Mouse (Mus musculus): ENCODE measurements around the gene Igdcc3.

The Igdcc3 gene

GRCm38 (mm10) chr9:65140936-65141305 is at the start of gene Igdcc3:
Gene Igdcc3 (plus strand): TSS chr9:65141189.
- no peak for DNase-seq (ENCODE audit: low read depth, low spot score)

GRCm38 (mm10) chr9:65094237-65094636 is 46.8 kb upstream of the Igdcc3 start:
- DNase-seq (ENCODE audit: low read depth, low spot score): no peak

GRCm38 (mm10) chr9:65100991-65101685 is 39.9 kb upstream of the Igdcc3 start, which contains the start of gene Igdcc4:
Gene Igdcc4 (plus strand): TSS chr9:65101486.
- no peak for DNase-seq (ENCODE audit: low read depth, low spot score)

- no peak for DNase-seq (ENCODE audit: low read depth, low spot score)
Observed at GRCm38 (mm10) chr9:65101686-65102376, 39.2 kb upstream of the Igdcc3 start.

GRCm38 (mm10) chr9:65102377-65103172 is 38.4 kb upstream of the Igdcc3 start:
- no peak for DNase-seq (ENCODE audit: low read depth, low spot score)

GRCm38 (mm10) chr9:65103173-65103752 is 37.7 kb upstream of the Igdcc3 start:
- DNase-seq (ENCODE audit: low read depth, low spot score): no peak

GRCm38 (mm10) chr9:65106821-65107220 is 34.2 kb upstream of the Igdcc3 start:
- DNase-seq (ENCODE audit: low read depth, low spot score): no peak

- DNase-seq (ENCODE audit: low read depth, low spot score): no peak
Observed at GRCm38 (mm10) chr9:65107893-65108292, 33.1 kb upstream of the Igdcc3 start.

- no peak for DNase-seq (ENCODE audit: low read depth, low spot score)
Observed at GRCm38 (mm10) chr9:65109132-65110072, 31.6 kb upstream of the Igdcc3 start.

GRCm38 (mm10) chr9:65111698-65112097 is 29.3 kb upstream of the Igdcc3 start:
- no peak for DNase-seq (ENCODE audit: low read depth, low spot score)

- DNase-seq (ENCODE audit: low read depth, low spot score): no peak
Observed at GRCm38 (mm10) chr9:65113694-65114093, 27.3 kb upstream of the Igdcc3 start.

GRCm38 (mm10) chr9:65115891-65116290 is 25.1 kb upstream of the Igdcc3 start:
- DNase-seq (ENCODE audit: low read depth, low spot score): no peak

GRCm38 (mm10) chr9:65117516-65117915 is 23.5 kb upstream of the Igdcc3 start:
- DNase-seq (ENCODE audit: low read depth, low spot score): no peak

- peak; percentile 48 for DNase-seq (ENCODE audit: low read depth, low spot score)
Observed at GRCm38 (mm10) chr9:65120935-65121334, 20.1 kb upstream of the Igdcc3 start.

- no peak for DNase-seq (ENCODE audit: low read depth, low spot score)
Observed at GRCm38 (mm10) chr9:65122545-65122944, 18.4 kb upstream of the Igdcc3 start.

- DNase-seq (ENCODE audit: low read depth, low spot score): no peak
Observed at GRCm38 (mm10) chr9:65123552-65124168, 17.3 kb upstream of the Igdcc3 start.

GRCm38 (mm10) chr9:65128123-65128815 is 12.7 kb upstream of the Igdcc3 start:
- no peak for DNase-seq (ENCODE audit: low read depth, low spot score)

- no peak for DNase-seq (ENCODE audit: low read depth, low spot score)
Observed at GRCm38 (mm10) chr9:65131717-65132116, 9.3 kb upstream of the Igdcc3 start.

- peak; percentile 73 for DNase-seq (ENCODE audit: low read depth, low spot score)
Observed at GRCm38 (mm10) chr9:65133739-65134138, 7.2 kb upstream of the Igdcc3 start.

GRCm38 (mm10) chr9:65135126-65135525 is 5.9 kb upstream of the Igdcc3 start:
- no peak for DNase-seq (ENCODE audit: low read depth, low spot score)

All from retina, adult 2 months (tissue).